Mouse (Mus musculus) testis, adult 2 months (tissue): ENCODE measurements around the gene Tcf12.

Experiments used
- CTCF ChIP-seq: fragments of 200-500 bp; IDR thresholded peaks from 2 replicates; pipeline ENCODE4 v1.5.1; 2012; ENCODE audit warnings: low read depth, mild to moderate bottlenecking, inconsistent platforms, low read length, moderate library complexity; ENCODE audit not compliant: control insufficient read depth, insufficient read depth, insufficient replicate concordance
- POLR2A ChIP-seq: fragments of 200-500 bp; IDR thresholded peaks from 2 replicates; pipeline ENCODE4 v1.6.1; 2012; ENCODE audit warnings: low read depth, mild to moderate bottlenecking, inconsistent platforms, low read length, moderate library complexity; ENCODE audit not compliant: control insufficient read depth

- TF ChIP-seq CTCF (no peak), POLR2A (no peak)
These were observed 216.4 kb downstream of the Tcf12 start for GRCm38 (mm10) chr9:71895291-71895690.
